ENCODE assay signal across 22 mouse cellular contexts in the genomic region with DNA sequence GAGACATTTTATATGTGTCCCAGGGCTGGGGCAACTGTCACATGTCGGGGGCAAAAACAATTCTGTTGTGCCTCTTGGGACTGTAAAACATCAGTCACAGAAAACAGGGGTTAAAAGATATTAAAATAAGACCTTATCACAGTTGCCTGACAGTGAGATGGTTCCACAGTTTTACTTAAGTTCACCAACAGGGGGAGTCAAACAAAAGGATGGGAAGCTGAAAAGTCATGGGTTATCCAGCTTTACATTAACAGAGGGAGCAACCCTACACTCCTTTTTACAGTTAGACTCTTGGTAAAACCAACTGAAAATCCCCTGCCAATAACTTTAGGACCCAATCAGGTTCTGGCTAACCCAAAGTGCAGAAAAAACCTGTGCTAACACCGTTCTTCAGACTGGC. TPM values are rescaled to one million over a fixed set of nuclear protein-coding genes. Genes with fewer than 3 reads are reported as not detected.
DNase-seq lines count a peak whose midpoint lies in the region; ATAC-seq and TF ChIP-seq lines count a peak whose summit lies in the region.
"Had no signal": no experiment of that assay in that cellular context is flagged by ENCODE, and none has a peak within 500 bp of the region (broad histone marks: within the 10 kb centered on the region; RNA-seq: fewer than 3 reads in every experiment).

No protein-coding gene starts in this region.

- no peak overlapping the region for H3K4me2 ChIP-seq in lung, postnatal 0 days (replicated peaks; ENCODE audit: low read depth, low read length)
- H3K4me2 ChIP-seq in midbrain, embryonic 15.5 days, result no peak overlapping the region
- H3K4me2 ChIP-seq: forebrain, embryonic 15.5 days; hindbrain, embryonic 15.5 days; neural tube, embryonic 13.5 days had no signal

- no peak overlapping the region for H3K4me3 ChIP-seq in lung, postnatal 0 days (ENCODE audit: low read depth, low read length)
- H3K4me3 ChIP-seq in midbrain, embryonic 15.5 days, result no peak overlapping the region
- H3K4me3 ChIP-seq: erythroblast, embryonic 14.5 days; forebrain, embryonic 15.5 days; hindbrain, embryonic 15.5 days; left cerebral cortex, adult 2 months; neural tube, embryonic 13.5 days had no signal

- H3K27me3 ChIP-seq in lung, postnatal 0 days (replicated peaks; ENCODE audit: insufficient read depth, low read length), result no peaks in the 10 kb centered on the region
- H3K27me3 ChIP-seq in midbrain, embryonic 15.5 days (replicated peaks), result no peaks in the 10 kb centered on the region
- H3K27me3 ChIP-seq: forebrain, embryonic 15.5 days; hindbrain, embryonic 15.5 days; neural tube, embryonic 13.5 days had no signal

- no peak for ATAC-seq in lung, postnatal 0 days
- ATAC-seq in midbrain, embryonic 15.5 days (replicated peaks), result no peak
- ATAC-seq: forebrain, embryonic 15.5 days had no signal

- no peak overlapping the region for H3K9ac ChIP-seq in lung, postnatal 0 days (replicated peaks; ENCODE audit: low read depth)
- H3K9ac ChIP-seq in midbrain, embryonic 15.5 days, result no peak overlapping the region
- H3K9ac ChIP-seq: forebrain, embryonic 15.5 days; hindbrain, embryonic 15.5 days; neural tube, embryonic 13.5 days had no signal

- DNase-seq in embryo, embryonic 10.5 days (ENCODE audit: low spot score), result peak; percentile 14
- DNase-seq in embryo, embryonic 11 days, result no peak
- no peak for DNase-seq in lung, postnatal 0 days (ENCODE audit: low spot score)
- DNase-seq in lung, postnatal 14 days, result no peak
- DNase-seq in ZHBTc4 (ENCODE audit: low read depth, low spot score), result peak; percentile 60
- DNase-seq in cerebellum, adult 11-12 months, result no peak
- DNase-seq in urinary bladder, adult 18-20 months (ENCODE audit: low spot score in 2 of 2), result no peak
- DNase-seq: adrenal gland, adult 2 months; B cell, adult 2 months; cerebellum, adult 9-11 months; kidney, adult 8-10 months; spleen, adult 18-20 months; thymus, postnatal 14 days had no signal

- no peaks in the 10 kb centered on the region for H3K4me1 ChIP-seq in lung, postnatal 0 days (ENCODE audit: insufficient read depth, low read depth, low read length)
- no peaks in the 10 kb centered on the region for H3K4me1 ChIP-seq in midbrain, embryonic 15.5 days
- H3K4me1 ChIP-seq: forebrain, embryonic 15.5 days; hindbrain, embryonic 15.5 days; neural tube, embryonic 13.5 days had no signal

- WGBS in lung, postnatal 0 days, result 82% methylated on average over 2 of the region's 2 CpGs
- WGBS in midbrain, embryonic 15.5 days, result 84% methylated on average over 2 of the region's 2 CpGs

- no peak for TF ChIP-seq EP300 in lung, postnatal 0 days (IDR thresholded peaks at IDR 0.05)

- H3K36me3 ChIP-seq in lung, postnatal 0 days (ENCODE audit: insufficient read depth, low read length), result no peaks in the 10 kb centered on the region
- no peaks in the 10 kb centered on the region for H3K36me3 ChIP-seq in midbrain, embryonic 15.5 days (replicated peaks)
- H3K36me3 ChIP-seq: forebrain, embryonic 15.5 days; hindbrain, embryonic 15.5 days; neural tube, embryonic 13.5 days had no signal

- H3K27ac ChIP-seq in lung, postnatal 0 days (ENCODE audit: low read length), result no peak overlapping the region
- H3K27ac ChIP-seq in midbrain, embryonic 15.5 days, result no peak overlapping the region
- H3K27ac ChIP-seq: forebrain, embryonic 15.5 days; hindbrain, embryonic 15.5 days; left cerebral cortex, adult 2 months; neural tube, embryonic 13.5 days had no signal

- peak; percentile 30 for TF ChIP-seq CTCF in lung, postnatal 0 days (IDR thresholded peaks at IDR 0.05)

- H3K9me3 ChIP-seq in lung, postnatal 0 days (ENCODE audit: low read length), result no peaks in the 10 kb centered on the region
- H3K9me3 ChIP-seq in midbrain, embryonic 15.5 days, result no peaks in the 10 kb centered on the region
- H3K9me3 ChIP-seq: forebrain, embryonic 15.5 days; hindbrain, embryonic 15.5 days; neural tube, embryonic 13.5 days had no signal

RNA-seq across cellular contexts. Expression of a gene that starts 10.7 kb away (rescaled TPM):
- polyA plus RNA-seq in lung, postnatal 0 days (2015; fragmentation: Nextera tagmentation; extraction: Ambion mirVana), result not detected in 2 replicates
- polyA plus RNA-seq in midbrain, embryonic 15.5 days (2015; fragmentation: Nextera tagmentation; extraction: Ambion mirVana), result not detected in 2 replicates
- polyA plus RNA-seq: adrenal gland, adult 2 months; erythroblast, embryonic 14.5 days; forebrain, embryonic 15.5 days; hindbrain, embryonic 15.5 days; limb, embryonic 11.5 days; liver, embryonic 16.5 days; neural tube, embryonic 13.5 days; stomach, embryonic 16.5 days had no signal

RNA-seq across cellular contexts. Expression of a gene that starts 15.8 kb away (rescaled TPM):
- polyA plus RNA-seq in lung, postnatal 0 days (2015; fragmentation: Nextera tagmentation; extraction: Ambion mirVana), result not detected in 2 replicates
- not detected in 2 replicates for polyA plus RNA-seq in midbrain, embryonic 15.5 days (2015; fragmentation: Nextera tagmentation; extraction: Ambion mirVana)
- polyA plus RNA-seq: adrenal gland, adult 2 months; erythroblast, embryonic 14.5 days; forebrain, embryonic 15.5 days; hindbrain, embryonic 15.5 days; limb, embryonic 11.5 days; liver, embryonic 16.5 days; neural tube, embryonic 13.5 days had no signal

Comparison
In these comparisons a context has a peak if more than half of its experiments do, and no peak if none do; other contexts are left out.
1. DNase-seq: peak in embryo, embryonic 10.5 days (single experiment) and ZHBTc4 (single experiment); none in embryo, embryonic 11 days (single experiment), lung, postnatal 0 days (single experiment), lung, postnatal 14 days (single experiment), cerebellum, adult 11-12 months (single experiment) and urinary bladder, adult 18-20 months (0 of 2).